Mouse (Mus musculus) lung, adult 2 months (tissue): Measurements from ENCODE around the gene Arfip2.

Experiments used
- CTCF ChIP-seq: fragments of 200-500 bp; IDR thresholded peaks from 2 replicates; pipeline ENCODE4 v1.5.1; 2011; ENCODE audit warnings: mild to moderate bottlenecking, low read length, control low read depth; ENCODE audit not compliant: insufficient read depth
- POLR2A ChIP-seq: fragments of 200-500 bp; IDR thresholded peaks from 2 replicates; pipeline ENCODE4 v1.6.1; 2011; ENCODE audit warnings: low read depth, mild to moderate bottlenecking, control low read depth, low read length, borderline replicate concordance; ENCODE audit errors: extremely low read depth

GRCm38 (mm10) chr7:105619701-105620100 is 20.5 kb downstream of the Arfip2 start:
- TF ChIP-seq POLR2A: no peak
- TF ChIP-seq CTCF: no peak
